Mouse (Mus musculus): Measurements from ENCODE around the gene Chn2.

- TF ChIP-seq POLR2A (IDR thresholded peaks at IDR 0.05; ENCODE audit: borderline replicate concordance, insufficient read depth, low read length) (no peak), CTCF (IDR thresholded peaks at IDR 0.05; ENCODE audit: borderline replicate concordance, insufficient read depth, low read depth, low read length) (no peak)
Measured at GRCm38 (mm10) chr6:54272556-54273378, 233.4 kb downstream of the Chn2 start.

Data from cerebellum, adult 2 months (tissue).